Mouse (Mus musculus) sigmoid colon, adult 10 weeks (tissue): Measurements from ENCODE around the gene Ncaph. TPM values are rescaled to one million over a fixed set of nuclear protein-coding genes. Genes with fewer than 3 reads are reported as not detected.

Experiments used
- polyA plus RNA-seq: library from polyadenylated mRNA; stranded (reverse); fragments of 350-450 nt; fragmentation: Illumina TruSeq; extraction: RNeasy Lipid Tissue Mini Kit (QIAGEN cat#74804); gene quantifications from one replicate; pipeline ENCODE4 v1.2.3, GENCODE M21; 2014; ENCODE audit warnings: low read depth, low replicate concordance

The Ncaph gene
- 12.3 TPM for polyA plus RNA-seq

DNA sequence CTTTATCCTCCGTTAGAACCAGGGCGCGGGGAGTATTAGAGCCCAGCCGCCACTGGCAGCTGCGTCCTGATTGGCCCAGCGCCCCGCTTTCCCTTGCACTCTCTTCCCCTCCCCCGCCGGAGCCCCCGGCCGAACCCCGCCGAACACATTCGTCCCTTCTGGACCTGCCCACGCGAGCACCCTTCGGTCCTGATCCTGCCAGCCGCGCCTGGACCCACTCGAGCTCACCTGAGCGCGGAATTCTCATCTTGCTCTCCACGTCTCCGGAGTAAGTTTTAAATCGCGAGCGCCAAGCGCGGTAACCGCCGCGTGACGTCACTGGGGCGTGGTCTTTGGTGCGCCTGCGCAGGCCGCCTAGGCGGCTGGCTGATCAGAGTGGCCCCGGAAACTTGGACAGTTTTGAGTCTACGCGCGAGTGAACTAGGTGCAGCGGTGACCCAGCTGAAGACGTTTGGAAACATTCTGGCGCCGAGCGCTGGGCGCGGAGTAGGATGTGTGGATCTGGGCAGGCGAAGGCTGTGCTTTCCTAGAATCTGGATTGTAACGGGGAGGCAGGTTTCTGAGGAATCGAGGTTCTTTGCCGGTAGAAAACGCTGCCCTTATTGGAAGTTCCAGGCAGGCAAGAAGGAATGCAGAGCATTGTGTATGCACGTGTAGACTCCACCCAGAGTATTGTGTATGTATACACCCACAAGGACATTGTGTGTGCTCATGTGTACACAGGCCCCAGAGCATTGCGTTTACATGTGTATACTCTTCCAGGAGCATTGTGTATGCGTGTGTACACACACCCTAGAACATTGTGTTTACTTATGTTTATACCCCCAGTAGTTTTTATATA is at the start of gene Ncaph:
TSS of gene Ncaph (minus strand) at position 334 of the 841 bp plus-strand sequence.

DNA sequence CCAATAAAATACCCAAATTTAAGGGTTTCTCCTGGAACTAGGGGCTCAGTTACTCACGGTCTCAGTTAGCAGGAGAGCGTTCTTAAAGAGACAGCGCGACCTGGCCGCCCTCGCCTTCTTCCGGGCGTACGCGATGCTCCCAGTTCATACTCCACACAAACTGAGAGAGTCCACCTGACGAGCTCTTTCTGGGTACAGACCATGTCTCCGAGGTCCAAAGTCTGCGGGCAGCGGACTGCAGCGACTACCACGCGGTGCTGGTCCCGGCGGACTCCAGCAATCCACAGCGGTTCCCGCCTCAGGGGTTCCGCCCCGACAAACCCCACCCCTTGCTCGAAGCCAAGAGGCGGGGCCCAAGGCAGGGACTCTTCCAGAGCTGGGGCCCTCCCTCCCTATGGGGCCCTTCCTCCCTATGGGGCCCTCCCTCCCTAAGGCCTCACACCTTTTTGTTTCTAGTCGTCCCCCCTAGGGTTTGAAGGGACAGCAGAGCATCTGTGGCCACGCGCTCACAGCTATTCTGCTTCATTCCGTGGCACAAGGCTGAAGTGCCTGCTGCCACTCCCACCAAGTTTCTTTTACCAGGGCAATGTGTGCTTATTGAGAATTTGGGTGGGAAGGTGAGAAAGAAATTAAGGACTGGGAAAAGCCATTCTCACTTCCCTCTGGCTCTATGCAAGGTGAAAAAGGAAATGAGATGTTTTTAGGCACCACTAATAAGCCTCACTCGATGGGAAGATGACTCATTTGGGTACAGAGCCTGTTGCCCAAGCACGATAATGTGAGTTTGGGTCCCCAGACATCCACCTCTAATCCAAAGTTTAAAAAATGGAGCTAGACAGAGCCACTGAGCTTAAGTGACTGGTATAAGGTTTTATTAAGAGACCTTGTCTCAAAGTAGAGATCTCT is 9.7 kb upstream of the Ncaph start, which contains the start of gene Itpripl1:
TSS of gene Itpripl1 (minus strand) at position 285 of the 906 bp plus-strand sequence.

DNA sequence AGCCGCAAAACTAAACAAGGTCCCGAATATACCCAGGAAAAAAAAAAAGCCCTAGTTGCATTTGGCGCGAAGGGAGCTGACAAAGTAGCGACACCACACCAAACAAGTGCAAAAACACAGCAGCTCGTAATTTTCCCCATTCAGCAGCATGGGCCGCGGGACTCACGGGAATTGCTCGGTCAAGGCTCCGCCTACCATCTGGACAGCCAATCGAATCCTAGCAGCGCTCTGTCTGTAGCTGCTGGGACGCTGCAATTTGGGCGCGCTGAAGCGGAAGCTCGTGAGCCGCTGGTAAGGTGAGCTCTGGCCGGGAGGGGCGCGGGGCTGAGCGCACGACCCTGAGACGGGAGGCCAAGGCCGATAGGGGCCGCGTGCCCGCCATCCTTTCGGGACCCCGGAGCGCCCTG is 63.3 kb downstream of the Ncaph start, which contains the start of gene Blvra:
TSS of gene Blvra (plus strand) at position 231 of the 407 bp plus-strand sequence.

Other genes starting within 250 kb of the Ncaph start
- 413 TPM for gene Sppl2a, start 200.7 kb downstream of the Ncaph start, polyA plus RNA-seq
- 26.5 TPM for gene Ap4e1, start 125.2 kb downstream of the Ncaph start, polyA plus RNA-seq
- 19.1 TPM for gene Blvra, start 63.3 kb downstream of the Ncaph start, polyA plus RNA-seq
- gene Itpripl1, start 9.5 kb upstream of the Ncaph start, polyA plus RNA-seq, result 1.2 TPM
- gene 1810024B03Rik, start 74.3 kb upstream of the Ncaph start, polyA plus RNA-seq, result 1.4 TPM
- 27.1 TPM for gene Snrnp200, start 74.4 kb upstream of the Ncaph start, polyA plus RNA-seq
- gene Ciao1, start 113.9 kb upstream of the Ncaph start, polyA plus RNA-seq, result 24.5 TPM
- gene Tmem127, start 114.0 kb upstream of the Ncaph start, polyA plus RNA-seq, result 73.6 TPM
- gene Stard7, start 136.3 kb upstream of the Ncaph start, polyA plus RNA-seq, result 145 TPM
- 0.41 TPM for gene Dusp2, start 202.2 kb upstream of the Ncaph start, polyA plus RNA-seq
- not detected for gene Astl, start 204.7 kb upstream of the Ncaph start, polyA plus RNA-seq
- gene Adra2b, start 229.3 kb upstream of the Ncaph start, polyA plus RNA-seq, result not detected